Mouse (Mus musculus) stomach, postnatal 0 days (tissue): ENCODE measurements around the gene Arhgef3. TPM values are rescaled to one million over a fixed set of nuclear protein-coding genes. Genes with fewer than 3 reads are reported as not detected.

Experiments used
- ATAC-seq: fragments of 200-750 bp; cut with Nextera tagmentation; 2 replicates; pipeline ENCODE4 v1.8.0; 2017; ENCODE audit not compliant: low FRiP score, low TSS enrichment
- DNase-seq: peaks from one replicate; pipeline ENCODE4 v3.0.0-alpha.2; 2016; ENCODE audit warnings: low spot score
- H3K27ac ChIP-seq: fragments of 300-500 bp; sonication (generic); replicated peaks from 2 replicates; pipeline ENCODE4 v1.5.1; 2014; ENCODE audit warnings: mild to moderate bottlenecking, control low read depth
- H3K27me3 ChIP-seq: fragments of 300-500 bp; sonication (generic); 2 replicates; pipeline ENCODE4 v1.6.1; 2014; ENCODE audit warnings: low read length; ENCODE audit not compliant: control insufficient read depth, insufficient read depth
- H3K36me3 ChIP-seq: fragments of 300-500 bp; sonication (generic); 2 replicates; pipeline ENCODE4 v1.6.1; 2014; ENCODE audit warnings: low read length, mixed read lengths; ENCODE audit not compliant: control insufficient read depth, insufficient read depth
- H3K4me1 ChIP-seq: fragments of 300-500 bp; sonication (generic); replicated peaks from 2 replicates; pipeline ENCODE4 v1.6.1; 2014; ENCODE audit warnings: antibody characterized with exemption; ENCODE audit not compliant: control insufficient read depth, insufficient read depth
- H3K4me2 ChIP-seq: fragments of 300-500 bp; sonication (generic); replicated peaks from 2 replicates; pipeline ENCODE4 v1.6.1; 2014; ENCODE audit warnings: low read depth, mild to moderate bottlenecking, control low read depth, moderate library complexity
- H3K4me3 ChIP-seq: fragments of 300-500 bp; sonication (generic); 2 replicates; pipeline ENCODE4 v1.5.1; 2014; ENCODE audit warnings: low read depth, low read length, control low read depth
- H3K9ac ChIP-seq: fragments of 300-500 bp; sonication (generic); 2 replicates; pipeline ENCODE4 v1.6.1; 2014; ENCODE audit warnings: mild to moderate bottlenecking, low read length, control low read depth, mixed read lengths
- H3K9me3 ChIP-seq: fragments of 300-500 bp; sonication (generic); 2 replicates; pipeline ENCODE4 v1.6.1; 2016; ENCODE audit warnings: low read length; ENCODE audit not compliant: control insufficient read depth
- CTCF ChIP-seq: IDR thresholded peaks from 2 replicates; pipeline ENCODE4 v1.5.1; 2016; ENCODE audit warnings: antibody characterized with exemption, low read depth, mild to moderate bottlenecking, moderate library complexity
- EP300 ChIP-seq: optimal IDR thresholded peaks from 2 replicates; pipeline ENCODE3; 2016; ENCODE audit warnings: antibody characterized with exemption
- WGBS: fragments of 180-500 bp; shearing (Covaris S2); extraction: QIAGEN DNeasy Blood & Tissue Kit; methylation state at CpG from one replicate; pipeline ENCODE4 v1.1.7; 2014; 5-methylcytosine and 5-hydroxymethylcytosine counted together
- polyA plus RNA-seq: library from polyadenylated mRNA; unstranded; fragments of >200 nt; fragmentation: Nextera tagmentation; extraction: Ambion mirVana; gene quantifications from 2 replicates; pipeline ENCODE4 v1.2.1, GENCODE M21; 2015

Gene Arhgef3
- polyA plus RNA-seq, 1 experiment from 2014 or later: 13.1 TPM

DNA sequence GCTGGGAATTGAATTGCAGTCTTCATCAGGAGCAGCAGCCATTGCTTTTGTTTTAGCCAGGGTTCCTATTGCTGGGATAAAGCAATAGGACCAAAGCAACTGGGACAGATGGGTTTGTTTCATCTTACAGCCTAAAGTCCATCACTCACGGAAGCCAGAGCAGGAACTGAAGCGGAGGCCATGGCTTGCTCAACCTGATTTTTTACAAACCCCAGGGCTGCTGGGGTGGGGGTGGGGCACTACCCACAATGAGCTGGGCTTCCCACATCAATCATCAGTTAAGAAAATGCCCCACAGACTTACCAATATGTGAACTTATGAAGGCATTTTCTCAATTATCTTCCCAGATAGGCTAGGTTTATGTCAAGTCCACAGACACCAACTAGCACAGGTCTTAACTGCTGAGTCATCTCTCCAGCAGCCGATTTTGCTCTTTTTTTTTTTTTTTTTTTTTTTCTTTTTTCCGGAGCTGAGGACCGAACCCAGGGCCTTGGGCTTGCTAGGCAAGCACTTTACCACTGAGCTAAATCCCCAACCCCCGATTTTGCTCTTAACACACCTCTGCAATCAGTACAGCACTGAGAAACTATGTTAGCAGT is 59.6 kb downstream of the Arhgef3 start:
- no peaks in the 10 kb centered on the region for H3K36me3 ChIP-seq
- no peak overlapping the region for H3K4me3 ChIP-seq
- H3K4me2 ChIP-seq: no peak overlapping the region
- H3K9me3 ChIP-seq: no peaks in the 10 kb centered on the region
- WGBS: 44% methylated on average over 6 of the region's 6 CpGs
- no peaks in the 10 kb centered on the region for H3K27me3 ChIP-seq
- ATAC-seq (no peak), DNase-seq (no peak)
- H3K9ac ChIP-seq: no peak overlapping the region
- no peak for TF ChIP-seq CTCF
- no peak for TF ChIP-seq EP300
- peaks cover 7% of the 10 kb centered on the region for H3K4me1 ChIP-seq
- peak overlapping the region; percentile 63 for H3K27ac ChIP-seq

DNA sequence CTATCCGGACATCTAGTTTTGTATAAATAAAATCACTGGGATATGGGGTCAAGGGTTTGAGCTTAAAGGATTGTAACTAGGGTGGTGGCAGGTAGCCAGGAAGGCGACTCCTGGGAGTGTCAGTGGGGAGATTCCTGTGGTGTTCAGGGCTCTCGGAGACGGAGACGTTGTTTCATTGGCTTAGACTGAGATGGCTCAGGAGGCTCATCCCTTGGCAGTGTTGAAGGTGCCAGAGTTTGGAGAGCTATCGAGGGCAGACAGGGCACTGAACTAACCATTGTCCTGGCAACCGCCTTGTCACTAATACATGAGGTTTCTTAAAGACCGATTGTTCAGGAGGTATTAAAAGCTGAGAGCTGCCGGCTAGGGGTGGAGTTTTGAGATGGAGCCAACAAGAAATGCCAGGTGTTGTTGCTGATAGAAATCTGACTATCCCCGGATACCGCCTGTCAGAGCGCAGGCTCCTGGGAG is 60.2 kb downstream of the Arhgef3 start:
- peak; percentile 24 for ATAC-seq

DNA sequence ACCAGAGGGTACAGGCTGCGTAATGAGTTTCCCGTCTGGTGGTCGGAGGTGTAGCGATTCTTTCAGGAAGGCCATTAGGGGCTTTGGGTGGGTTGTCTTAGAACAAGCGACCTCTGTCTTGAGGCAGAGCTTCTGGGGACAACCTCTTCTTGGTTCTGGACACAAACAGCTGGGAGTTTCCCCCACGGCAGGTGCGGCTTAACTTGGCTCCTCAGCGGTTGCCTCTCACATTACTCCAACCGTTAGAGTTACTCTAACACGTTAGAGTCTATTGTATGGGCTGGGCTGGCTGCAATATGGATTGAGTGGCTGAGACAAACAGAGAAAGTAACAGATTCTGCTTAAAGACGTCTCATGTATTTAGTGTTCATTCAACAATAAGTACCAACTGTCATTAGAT is 60.6 kb downstream of the Arhgef3 start:
- WGBS: 55% methylated on average over 11 of the region's 11 CpGs
- TF ChIP-seq EP300: no peak
- no peak for TF ChIP-seq CTCF
- Histone ChIP-seq H3K9ac (no peak overlapping the region), H3K4me2 (no peak overlapping the region), H3K9me3 (no peaks in the 10 kb centered on the region), H3K36me3 (no peaks in the 10 kb centered on the region), H3K27ac (0 out of 2 replicates have a peak overlapping the region, but pooled peaks have one; percentile 18), H3K4me3 (no peak overlapping the region), H3K4me1 (peaks cover 7% of the 10 kb centered on the region), H3K27me3 (no peaks in the 10 kb centered on the region)
- DNase-seq: no peak
- ATAC-seq: no peak

More for the DNA sequence above, 60.2 kb downstream of the Arhgef3 start:
- Histone ChIP-seq H3K36me3 (no peaks in the 10 kb centered on the region), H3K27me3 (no peaks in the 10 kb centered on the region), H3K9ac (no peak overlapping the region), H3K4me2 (peak overlapping the region; percentile 23; the same call in 1 of the 2 replicates), H3K4me1 (peaks cover 7% of the 10 kb centered on the region), H3K9me3 (no peaks in the 10 kb centered on the region), H3K4me3 (no peak overlapping the region), H3K27ac (peak overlapping the region; percentile 30; the same call in 1 of the 2 replicates)
- 27% methylated on average over 12 of the region's 12 CpGs for WGBS
- no peak for TF ChIP-seq EP300
- peak; percentile 43 for DNase-seq

DNA sequence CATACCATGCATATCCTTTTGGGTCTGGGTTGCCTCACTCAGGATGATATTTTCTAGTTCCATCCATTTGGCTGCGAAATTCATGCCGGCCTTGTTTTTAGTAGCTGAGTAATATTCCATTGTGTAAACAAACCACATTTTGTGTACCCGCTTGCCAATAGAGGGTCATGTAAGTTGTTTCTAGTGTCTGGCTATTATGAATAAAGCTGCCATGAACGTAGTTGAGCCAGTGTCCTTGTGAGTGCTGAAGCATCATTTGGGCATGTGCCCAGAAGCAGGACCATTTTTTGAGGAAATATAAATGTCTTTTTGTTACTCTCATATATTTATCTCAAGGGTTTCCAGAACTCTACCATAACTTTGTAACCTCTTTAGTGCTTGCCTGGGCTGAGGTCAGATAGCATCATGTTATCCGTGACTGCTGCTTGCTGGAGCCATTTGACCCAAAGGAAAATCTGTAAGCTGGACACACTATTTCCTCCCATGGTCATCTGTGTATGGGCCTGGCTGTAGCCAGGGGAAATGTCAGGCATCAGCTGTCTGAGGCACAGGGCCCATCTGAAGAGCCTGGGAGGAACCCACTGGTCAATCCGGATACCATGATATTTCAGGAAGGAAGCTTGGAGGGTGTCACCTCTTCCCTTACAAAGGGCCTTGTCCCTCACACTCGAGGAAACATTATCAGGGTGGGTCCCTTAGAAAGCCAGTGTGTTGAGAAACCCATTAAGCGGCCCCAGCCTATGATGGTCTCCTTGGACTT is 63.3 kb downstream of the Arhgef3 start:
- peaks cover 8% of the 10 kb centered on the region for H3K4me1 ChIP-seq
- ATAC-seq (no peak), DNase-seq (no peak)
- no peaks in the 10 kb centered on the region for H3K27me3 ChIP-seq
- 70% methylated on average over 8 of the region's 8 CpGs for WGBS
- peak overlapping the region; percentile 61 for H3K27ac ChIP-seq
- H3K9me3 ChIP-seq: no peaks in the 10 kb centered on the region
- H3K9ac ChIP-seq: no peak overlapping the region
- no peaks in the 10 kb centered on the region for H3K36me3 ChIP-seq
- H3K4me3 ChIP-seq: no peak overlapping the region
- H3K4me2 ChIP-seq: no peak overlapping the region
- TF ChIP-seq EP300 (no peak), CTCF (no peak)

DNA sequence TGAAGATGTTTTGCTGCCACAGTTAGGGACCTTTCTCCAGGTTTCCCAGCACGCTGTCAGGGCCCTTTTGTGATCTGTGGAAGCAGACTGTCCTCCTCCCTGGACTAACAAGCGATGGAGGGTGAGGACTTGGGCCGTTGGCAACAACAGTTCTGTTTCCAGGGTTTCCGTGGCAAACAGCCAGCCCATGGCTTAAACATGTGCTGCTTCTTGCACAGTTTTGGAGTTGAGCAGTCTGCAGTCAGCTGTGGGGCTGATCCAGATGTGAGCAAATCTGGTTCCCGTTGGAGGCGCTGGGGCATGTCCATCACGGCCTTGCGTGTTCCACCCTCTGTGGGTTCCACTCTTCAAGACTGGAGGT is 63.8 kb downstream of the Arhgef3 start:
- Histone ChIP-seq H3K9me3 (no peaks in the 10 kb centered on the region), H3K4me1 (peaks cover 12% of the 10 kb centered on the region), H3K27me3 (no peaks in the 10 kb centered on the region), H3K9ac (no peak overlapping the region), H3K36me3 (no peaks in the 10 kb centered on the region), H3K27ac (peak overlapping the region; percentile 61), H3K4me3 (no peak overlapping the region), H3K4me2 (no peak overlapping the region)
- ATAC-seq (peak; percentile 51; the same call in 1 of the 2 replicates), DNase-seq (peak; percentile 68)
- 34% methylated on average over 8 of the region's 8 CpGs for WGBS
- TF ChIP-seq EP300 (no peak), CTCF (no peak)

DNA sequence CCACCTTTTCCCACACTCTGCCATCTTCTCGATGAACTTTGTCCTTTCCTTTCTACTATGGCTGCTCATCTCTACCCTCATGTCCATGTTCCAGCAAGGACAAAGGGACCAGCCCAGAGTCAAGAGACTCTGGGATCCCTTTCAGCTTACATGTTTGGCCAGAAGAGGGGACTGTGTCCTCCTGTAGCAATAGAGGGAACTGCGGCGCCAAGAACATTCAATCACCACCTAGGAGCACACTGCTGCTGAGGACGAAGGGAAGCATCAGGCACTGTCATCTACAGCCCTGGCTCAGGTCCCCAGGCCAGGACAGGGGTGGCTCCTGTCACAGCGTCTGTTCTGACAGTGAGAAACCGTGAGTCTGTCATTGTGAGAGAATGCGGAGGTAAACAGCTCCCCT is 65.1 kb downstream of the Arhgef3 start:
- no peaks in the 10 kb centered on the region for H3K27me3 ChIP-seq
- no peak for ATAC-seq

More for the DNA sequence above, 65.1 kb downstream of the Arhgef3 start:
- H3K9ac ChIP-seq: no peak overlapping the region
- H3K4me3 ChIP-seq: no peak overlapping the region
- TF ChIP-seq EP300 (no peak), CTCF (no peak)
- 71% methylated on average over 7 of the region's 7 CpGs for WGBS
- H3K4me2 ChIP-seq: no peak overlapping the region
- no peak for DNase-seq
- H3K36me3 ChIP-seq: no peaks in the 10 kb centered on the region
- no peaks in the 10 kb centered on the region for H3K9me3 ChIP-seq
- H3K27ac ChIP-seq: no peak overlapping the region
- peaks cover 9% of the 10 kb centered on the region for H3K4me1 ChIP-seq
